9 mouse cellular contexts compared by ENCODE assay signal in the genomic region with DNA sequence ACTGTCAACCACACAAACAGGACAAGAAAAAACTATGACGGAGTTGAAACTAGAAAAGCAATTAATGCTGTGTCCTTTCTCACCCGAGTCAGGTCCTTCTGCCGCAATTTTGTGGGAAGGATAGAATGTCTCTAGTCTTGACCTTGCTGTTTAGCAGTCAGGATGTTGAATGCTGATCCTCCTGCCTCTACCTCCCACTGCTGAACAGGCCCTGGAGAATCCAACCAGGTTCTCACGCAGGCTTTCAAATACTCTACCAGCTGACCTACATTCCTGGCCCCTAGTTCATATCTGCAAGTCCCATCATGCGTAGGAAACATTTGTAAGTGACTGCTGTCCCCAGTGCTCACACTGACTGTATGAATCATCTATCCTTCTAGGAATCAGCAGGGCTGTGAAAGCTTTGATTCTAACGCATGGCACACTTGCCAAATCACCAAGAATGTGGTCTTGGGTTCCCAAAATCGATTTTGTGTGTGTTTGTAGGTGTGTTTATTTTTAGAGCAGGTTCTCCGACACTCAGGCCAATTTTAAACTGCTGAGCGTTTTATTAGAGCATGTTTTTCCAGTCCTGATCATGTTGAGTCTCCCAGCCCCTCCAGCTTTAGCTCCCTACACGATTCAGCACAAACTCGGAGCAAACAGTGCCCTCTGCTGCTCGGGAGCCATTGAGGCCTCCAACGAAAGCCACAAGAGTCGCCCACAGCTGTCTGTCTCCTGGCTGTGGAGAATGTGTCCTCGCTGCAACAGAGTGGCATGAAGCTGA.
DNase-seq lines count a peak whose midpoint lies in the region; ATAC-seq and TF ChIP-seq lines count a peak whose summit lies in the region.
"Had no signal": no experiment of that assay in that cellular context is flagged by ENCODE, and none has a peak within 500 bp of the region (broad histone marks: within the 10 kb centered on the region; RNA-seq: fewer than 3 reads in every experiment).

No protein-coding gene starts in this region.

- H3K36me3 ChIP-seq in liver, adult 2 months (ENCODE audit: control insufficient read depth, insufficient read depth, low read length) = no peaks in the 10 kb centered on the region
- H3K36me3 ChIP-seq in liver, embryonic 12.5 days = no peaks in the 10 kb centered on the region
- no peaks in the 10 kb centered on the region for H3K36me3 ChIP-seq in kidney, embryonic 14.5 days (ENCODE audit: control insufficient read depth, insufficient read depth, low read length)
- no peaks in the 10 kb centered on the region for H3K36me3 ChIP-seq in limb, embryonic 14.5 days (ENCODE audit: control insufficient read depth, insufficient read depth, low read length)
- H3K36me3 ChIP-seq: liver, embryonic 15.5 days had no signal

- peak; percentile 19 for DNase-seq in liver, adult 2 months (ENCODE audit: extremely low read depth, low read depth, low spot score)
- DNase-seq in cerebellum, adult 18-20 months = peak; percentile 53 to 57
- DNase-seq in forelimb bud, embryonic 11.5 days (ENCODE audit: low read depth, low spot score) = peak; percentile 56
- DNase-seq in limb, embryonic 14.5 days (ENCODE audit: low spot score) = peak; percentile 62
- DNase-seq in retina, adult 2 months (ENCODE audit: low read depth, low spot score) = peak; percentile 37
- DNase-seq in urinary bladder, adult 2 months (ENCODE audit: low spot score) = peak; percentile 18

- ATAC-seq in liver, embryonic 12.5 days = no peak
- ATAC-seq in kidney, embryonic 14.5 days (ENCODE audit: low FRiP score, low TSS enrichment) = peak; percentile 46; the same call in 1 of the 2 replicates
- ATAC-seq in limb, embryonic 14.5 days (ENCODE audit: low FRiP score, low read depth) = no peak

- TF ChIP-seq POLR2A in liver, adult 2 months (IDR thresholded peaks at IDR 0.05; ENCODE audit: extremely low read depth, insufficient read depth, low read length) = no peak
- TF ChIP-seq POLR2A in limb, embryonic 14.5 days (IDR thresholded peaks at IDR 0.05; ENCODE audit: borderline replicate concordance, extremely low read depth, insufficient read depth, insufficient read length) = no peak

- H3K27ac ChIP-seq in liver, adult 2 months (replicated peaks; ENCODE audit: insufficient read depth, low read depth, low read length) = no peak overlapping the region
- no peak overlapping the region for H3K27ac ChIP-seq in liver, embryonic 12.5 days
- no peak overlapping the region for H3K27ac ChIP-seq in kidney, embryonic 14.5 days (ENCODE audit: low read depth, low read length)
- H3K27ac ChIP-seq in limb, embryonic 14.5 days (replicated peaks; ENCODE audit: low read depth, low read length) = no peak overlapping the region
- H3K27ac ChIP-seq: liver, embryonic 15.5 days had no signal

- TF ChIP-seq CTCF in liver, adult 2 months (IDR thresholded peaks at IDR 0.05; ENCODE audit: low read depth, low read length) = peak; percentile 62

- no peaks in the 10 kb centered on the region for H3K79me2 ChIP-seq in liver, adult 2 months (ENCODE audit: control insufficient read depth, insufficient read depth, low read length)

- no peaks in the 10 kb centered on the region for H3K27me3 ChIP-seq in liver, adult 2 months (ENCODE audit: control insufficient read depth, insufficient read depth, low read length)
- H3K27me3 ChIP-seq in liver, embryonic 12.5 days (replicated peaks) = no peaks in the 10 kb centered on the region; the same call in 1 of the 2 replicates
- H3K27me3 ChIP-seq in kidney, embryonic 14.5 days (ENCODE audit: control insufficient read depth, insufficient read depth, low read length) = no peaks in the 10 kb centered on the region
- no peaks in the 10 kb centered on the region for H3K27me3 ChIP-seq in limb, embryonic 14.5 days (ENCODE audit: control insufficient read depth, insufficient read depth, low read length)
- H3K27me3 ChIP-seq: liver, embryonic 15.5 days had no signal

- H3K9me3 ChIP-seq in liver, embryonic 12.5 days (replicated peaks) = no peaks in the 10 kb centered on the region
- H3K9me3 ChIP-seq in kidney, embryonic 14.5 days (ENCODE audit: control insufficient read depth, low read length) = no peaks in the 10 kb centered on the region
- H3K9me3 ChIP-seq in limb, embryonic 14.5 days (ENCODE audit: control insufficient read depth, low read length) = no peaks in the 10 kb centered on the region
- H3K9me3 ChIP-seq: liver, embryonic 15.5 days had no signal

- 41% methylated on average over 15 of the region's 15 CpGs for WGBS in liver, adult 2 months
- 38% methylated on average over 15 of the region's 15 CpGs for WGBS in liver, embryonic 12.5 days (ENCODE audit: insufficient replicate concordance)
- 36% methylated on average over 15 of the region's 15 CpGs for WGBS in kidney, embryonic 14.5 days
- WGBS in limb, embryonic 14.5 days = 34% methylated on average over 15 of the region's 15 CpGs

- H3K4me1 ChIP-seq in liver, adult 2 months (ENCODE audit: control insufficient read depth, insufficient read depth, low read length) = no peaks in the 10 kb centered on the region
- no peaks in the 10 kb centered on the region for H3K4me1 ChIP-seq in liver, embryonic 12.5 days
- no peaks in the 10 kb centered on the region for H3K4me1 ChIP-seq in kidney, embryonic 14.5 days (ENCODE audit: control insufficient read depth, insufficient read depth, low read length)
- H3K4me1 ChIP-seq in limb, embryonic 14.5 days (ENCODE audit: control insufficient read depth, insufficient read depth, low read length) = no peaks in the 10 kb centered on the region
- H3K4me1 ChIP-seq: liver, embryonic 15.5 days had no signal

- H3K4me3 ChIP-seq in liver, adult 2 months (ENCODE audit: insufficient read depth, low read depth, low read length) = no peak overlapping the region
- no peak overlapping the region for H3K4me3 ChIP-seq in liver, embryonic 12.5 days
- no peak overlapping the region for H3K4me3 ChIP-seq in kidney, embryonic 14.5 days (ENCODE audit: low read length)
- no peak overlapping the region for H3K4me3 ChIP-seq in limb, embryonic 14.5 days (replicated peaks; ENCODE audit: low read length)
- H3K4me3 ChIP-seq: liver, embryonic 15.5 days had no signal

- H3K4me2 ChIP-seq in liver, embryonic 12.5 days = no peak overlapping the region
- no peak overlapping the region for H3K4me2 ChIP-seq in kidney, embryonic 14.5 days (replicated peaks; ENCODE audit: low read depth, low read length)
- H3K4me2 ChIP-seq in limb, embryonic 14.5 days (replicated peaks; ENCODE audit: low read depth, low read length, severe bottlenecking) = no peak overlapping the region
- H3K4me2 ChIP-seq: liver, embryonic 15.5 days had no signal

- no peak overlapping the region for H3K9ac ChIP-seq in liver, adult 2 months (ENCODE audit: low read depth, low read length)
- no peak overlapping the region for H3K9ac ChIP-seq in liver, embryonic 12.5 days
- no peak overlapping the region for H3K9ac ChIP-seq in kidney, embryonic 14.5 days (ENCODE audit: low read depth, low read length)
- H3K9ac ChIP-seq in limb, embryonic 14.5 days (ENCODE audit: low read depth, low read length, severe bottlenecking) = no peak overlapping the region
- H3K9ac ChIP-seq: liver, embryonic 15.5 days had no signal
